Mouse (Mus musculus) CH12.LX (cell line): ENCODE data around the gene Gm9857. TPM values are rescaled to one million over a fixed set of nuclear protein-coding genes. Genes with fewer than 3 reads are reported as not detected.

Source experiments
- DNase-seq: peaks from one replicate; pipeline ENCODE4 v3.0.0-alpha.2; 2013; ENCODE audit errors: extremely low read depth
- H3K27ac ChIP-seq: 2 replicates; pipeline ENCODE4 v1.5.1; 2012; ENCODE audit warnings: low read depth, mild to moderate bottlenecking, control low read depth, moderate library complexity; ENCODE audit not compliant: insufficient read depth
- H3K27me3 ChIP-seq: replicated peaks from 2 replicates; pipeline ENCODE3; 2012; ENCODE audit warnings: inconsistent platforms
- H3K36me3 ChIP-seq, 2 experiments: replicated peaks in 1 of 2; 2 replicates each; pipeline versions ENCODE3 to v1.6.1; 2012; ENCODE audit warnings: inconsistent platforms in 1 of 2, low read length in 1 of 2, mild to moderate bottlenecking in 1 of 2, mixed read lengths in 1 of 2, moderate library complexity in 1 of 2; ENCODE audit not compliant: control insufficient read depth in 1 of 2, insufficient read depth in 1 of 2
- H3K4me1 ChIP-seq, 2 experiments: 2 replicates each; pipeline ENCODE4 v1.6.1; 2012; ENCODE audit warnings: inconsistent platforms in 1 of 2, moderate library complexity in 1 of 2; ENCODE audit not compliant: insufficient read depth in 2 of 2, control insufficient read depth in 1 of 2
- H3K4me2 ChIP-seq: 2 replicates; pipeline ENCODE4 v1.6.1; 2012; ENCODE audit warnings: low read depth, mild to moderate bottlenecking, control low read depth; ENCODE audit not compliant: poor library complexity, insufficient read depth, severe bottlenecking
- H3K4me3 ChIP-seq, 3 experiments: fragments of 150-350 bp in 1 of 3; sonication (generic) in 1 of 3; replicated peaks in 1 of 3; 2 replicates each; pipeline versions ENCODE3 to v1.5.1; 2011 to 2012; ENCODE audit warnings: low read depth in 2 of 3, low read length in 2 of 3, mild to moderate bottlenecking in 2 of 3, moderate library complexity in 2 of 3, control low read depth in 1 of 3, improper control_type of control experiment in 1 of 3, inconsistent platforms in 1 of 3, mixed read lengths in 1 of 3; ENCODE audit not compliant: poor library complexity in 1 of 3
- H3K79me2 ChIP-seq: replicated peaks from 2 replicates; pipeline ENCODE4 v1.6.1; 2012; ENCODE audit warnings: mild to moderate bottlenecking, moderate library complexity; ENCODE audit not compliant: control insufficient read depth, poor library complexity, insufficient read depth, severe bottlenecking; ENCODE audit errors: extremely low read depth
- H3K9ac ChIP-seq: 2 replicates; pipeline ENCODE4 v1.6.1; 2012; ENCODE audit warnings: low read depth, mild to moderate bottlenecking, control low read depth, moderate library complexity; ENCODE audit not compliant: insufficient read depth
- H3K9me3 ChIP-seq: replicated peaks from 2 replicates; pipeline ENCODE3; 2012; ENCODE audit warnings: low read length, inconsistent platforms, mixed read lengths
- CTCF ChIP-seq, 2 experiments: IDR thresholded peaks in 1 of 2; conservative IDR thresholded peaks in 1 of 2; 2 replicates each; pipeline ENCODE4 v1.5.1; 2011 to 2012; ENCODE audit warnings: low read depth in 2 of 2, low read length in 2 of 2, improper control_type of control experiment in 1 of 2, inconsistent platforms in 1 of 2, mild to moderate bottlenecking in 1 of 2, moderate library complexity in 1 of 2
- E2F4 ChIP-seq: IDR thresholded peaks from 2 replicates; pipeline ENCODE4 v1.6.1; 2011; ENCODE audit warnings: low read depth, low read length, improper control_type of control experiment; ENCODE audit not compliant: insufficient replicate concordance
- ELF1 ChIP-seq: IDR thresholded peaks from 2 replicates; pipeline ENCODE4 v1.6.1; 2014; ENCODE audit warnings: low read depth, mild to moderate bottlenecking, inconsistent platforms, low read length, improper control_type of control experiment
- EP300 ChIP-seq: IDR thresholded peaks from 2 replicates; pipeline ENCODE4 v1.6.1; 2011; ENCODE audit warnings: low read length, improper control_type of control experiment
- ETS1 ChIP-seq: conservative IDR thresholded peaks from 2 replicates; pipeline ENCODE4 v1.6.1; 2012; ENCODE audit warnings: low read depth, mild to moderate bottlenecking, inconsistent platforms, low read length, improper control_type of control experiment, moderate library complexity
- MAX ChIP-seq: IDR thresholded peaks from 2 replicates; pipeline ENCODE4 v1.6.1; 2011; ENCODE audit warnings: low read length, improper control_type of control experiment
- MAZ ChIP-seq: IDR thresholded peaks from 2 replicates; pipeline ENCODE4 v1.6.1; 2012; ENCODE audit warnings: low read depth, mild to moderate bottlenecking, inconsistent platforms, low read length, improper control_type of control experiment, moderate library complexity
- NELFE ChIP-seq: IDR thresholded peaks from 2 replicates; pipeline ENCODE4 v1.6.1; 2011; ENCODE audit warnings: low read depth, low read length, improper control_type of control experiment
- POLR2A ChIP-seq: IDR thresholded peaks from 2 replicates; pipeline ENCODE4 v1.6.1; 2011; ENCODE audit warnings: low read depth, mild to moderate bottlenecking, improper control_type of control experiment, low read length
- RCOR1 ChIP-seq: conservative IDR thresholded peaks from 2 replicates; pipeline ENCODE4 v1.6.1; 2012; ENCODE audit warnings: low read depth, mild to moderate bottlenecking, inconsistent platforms, low read length, improper control_type of control experiment
- TBP ChIP-seq: conservative IDR thresholded peaks from 2 replicates; pipeline ENCODE4 v1.6.1; 2011; ENCODE audit warnings: low read depth, low read length, improper control_type of control experiment
- ZC3H11A ChIP-seq: IDR thresholded peaks from 2 replicates; pipeline ENCODE4 v1.6.1; 2012; ENCODE audit warnings: low read depth, mild to moderate bottlenecking, inconsistent platforms, low read length, improper control_type of control experiment
- ZKSCAN1 ChIP-seq: IDR thresholded peaks from 2 replicates; pipeline ENCODE4 v1.6.1; 2012; ENCODE audit warnings: low read depth, inconsistent platforms, low read length, improper control_type of control experiment, borderline replicate concordance
- ZMIZ1 ChIP-seq: IDR thresholded peaks from 2 replicates; pipeline ENCODE4 v1.6.1; 2012; ENCODE audit warnings: low read depth, mild to moderate bottlenecking, inconsistent platforms, low read length, improper control_type of control experiment
- ZNF384 ChIP-seq: IDR thresholded peaks from 2 replicates; pipeline ENCODE4 v1.6.1; 2012; ENCODE audit warnings: low read depth, low read length, improper control_type of control experiment, inconsistent platforms
- dilution Hi-C: fragments of 300-500 bp; cut with MboI; formaldehyde crosslinking; loops from 2 replicates; pipeline ENCODE4 v1.14.3; 2020; ENCODE audit warnings: low sequenced_read_pairs; ENCODE audit not compliant: extremely low pct_unique_long_range_greater_than_20kb, extremely low pct_ligation_motif_present
- in situ Hi-C: fragments of 300-500 bp; cut with MboI; formaldehyde crosslinking; loops from 3 replicates; pipeline ENCODE4 v1.14.3; 2019; ENCODE audit warnings: low sequenced_read_pairs, low pct_ligation_motif_present, low pct_unique_long_range_greater_than_20kb, mixed read lengths
- polyA plus RNA-seq: library from polyadenylated mRNA; unstranded; fragments of >175 nt; gene quantifications from 2 replicates; pipeline ENCODE4 v1.2.1, GENCODE M21; 2012; ENCODE audit warnings: low read depth; ENCODE audit not compliant: insufficient read length
- total RNA-seq, 2 experiments: library from RNA; depleted of rRNA; stranded (reverse); fragments of 300-350 nt in 1 of 2; fragments of >200 nt in 1 of 2; gene quantifications; 2 replicates each; pipeline ENCODE4 v1.2.3; 2012 to 2014

Gene Gm9857
- total and polyA plus RNA-seq, 3 experiments = not detected

GRCm38 (mm10) chr3:108959680-108960295 lies 19.5 kb upstream of the Gm9857 start:
- no peak for DNase-seq
- H3K4me1 ChIP-seq = no peaks in the 10 kb centered on the region; a peak in 1 of 4 replicates

DNA sequence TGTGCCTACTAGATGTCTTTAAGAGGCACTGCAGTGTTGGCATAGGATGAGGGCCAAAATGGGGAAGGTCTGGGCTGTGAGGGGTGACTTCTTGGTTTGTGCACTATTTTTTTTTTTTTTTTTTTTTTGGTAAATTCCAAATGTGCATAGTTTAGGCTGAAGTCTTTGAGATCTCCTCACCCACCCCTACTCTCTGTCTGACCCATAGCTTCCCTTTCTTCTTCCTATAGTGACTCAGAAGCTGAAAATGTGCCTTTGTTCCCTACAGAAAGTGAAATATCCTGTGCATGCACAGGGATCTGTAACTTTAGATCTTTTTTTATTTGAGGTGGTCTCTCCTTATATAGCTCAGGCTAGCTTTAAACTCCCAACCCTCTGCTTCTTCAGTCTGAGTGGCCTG lies 17.7 kb upstream of the Gm9857 start:
- in situ Hi-C loops = no loop called here
- H3K79me2 ChIP-seq = no peaks in the 10 kb centered on the region
- H3K9ac ChIP-seq = no peak overlapping the region
- H3K4me3 ChIP-seq = no peak overlapping the region
- no peaks in the 10 kb centered on the region for H3K27me3 ChIP-seq
- H3K4me1 ChIP-seq = no peaks in the 10 kb centered on the region; a peak in 1 of 4 replicates
- no peak for DNase-seq
- dilution Hi-C loops = no loop called here
- H3K9me3 ChIP-seq = no peaks in the 10 kb centered on the region
- no peak overlapping the region for H3K4me2 ChIP-seq
- TF ChIP-seq RCOR1 (no peak), ZNF384 (peak; percentile 17; the same call in 1 of the 2 replicates)
- H3K27ac ChIP-seq = no peak overlapping the region
- H3K36me3 ChIP-seq = no peaks in the 10 kb centered on the region

More at GRCm38 (mm10) chr3:108959680-108960295, 19.5 kb upstream of the Gm9857 start:
- Histone ChIP-seq H3K27me3 (no peaks in the 10 kb centered on the region), H3K9ac (no peak overlapping the region), H3K36me3 (no peaks in the 10 kb centered on the region), H3K4me3 (no peak overlapping the region), H3K79me2 (no peaks in the 10 kb centered on the region), H3K4me2 (no peak overlapping the region), H3K9me3 (no peaks in the 10 kb centered on the region), H3K27ac (no peak overlapping the region)
- no peak for TF ChIP-seq MAX
- TF ChIP-seq ZMIZ1 = no peak
- TF ChIP-seq TBP = no peak
- TF ChIP-seq CTCF (conservative IDR thresholded peaks at IDR 0.05 in 1 of 2, IDR thresholded peaks at IDR 0.05 in 1 of 2; ENCODE audit: low read depth in 2 of 2, low read length in 2 of 2) = no peak
- TF ChIP-seq ZKSCAN1 = no peak
- no peak for TF ChIP-seq ZC3H11A
- no peak for TF ChIP-seq POLR2A
- no peak for TF ChIP-seq EP300
- TF ChIP-seq ELF1 = no peak
- in situ Hi-C loops (no loop called here), dilution Hi-C loops (no loop called here)

GRCm38 (mm10) chr3:108940996-108941395 lies 751 bp upstream of the Gm9857 start:
- TF ChIP-seq E2F4 (no peak), MAZ (no peak), ZC3H11A (no peak), ETS1 (no peak), NELFE (no peak)
- no peak overlapping the region for H3K9ac ChIP-seq
- dilution Hi-C loops = no loop called here

More at GRCm38 (mm10) chr3:108940996-108941395, 751 bp upstream of the Gm9857 start:
- DNase-seq = no peak
- no peaks in the 10 kb centered on the region for H3K4me1 ChIP-seq
- no peaks in the 10 kb centered on the region for H3K36me3 ChIP-seq
- H3K27me3 ChIP-seq = no peaks in the 10 kb centered on the region
- no peak overlapping the region for H3K27ac ChIP-seq
- H3K9me3 ChIP-seq = peaks cover 9% of the 10 kb centered on the region
- in situ Hi-C loops = no loop called here
- H3K4me2 ChIP-seq = no peak overlapping the region
- H3K4me3 ChIP-seq = no peak overlapping the region
- no peaks in the 10 kb centered on the region for H3K79me2 ChIP-seq
